Mouse (Mus musculus) forebrain, embryonic 14.5 days (tissue): ENCODE results near the gene Tbx3. TPM values are rescaled to one million over a fixed set of nuclear protein-coding genes. Genes with fewer than 3 reads are reported as not detected.

Experiments
- ATAC-seq: fragments of 200-750 bp; cut with Nextera tagmentation; 2 replicates; pipeline ENCODE4 v1.8.0; 2017; ENCODE audit warnings: mild to moderate bottlenecking, moderate library complexity
- DNase-seq: peaks from one replicate; pipeline ENCODE4 v3.0.0-alpha.2; 2015; ENCODE audit warnings: low spot score
- H3K27ac ChIP-seq: fragments of 300-500 bp; sonication (generic); 2 replicates; pipeline ENCODE4 v1.5.1; 2014; ENCODE audit warnings: low read depth, mild to moderate bottlenecking, control low read depth, low read length, moderate library complexity
- H3K27me3 ChIP-seq: fragments of 300-500 bp; sonication (generic); replicated peaks from 2 replicates; pipeline ENCODE4 v1.6.1; 2014; ENCODE audit warnings: low read length, control low read depth, mixed read lengths; ENCODE audit not compliant: control insufficient read depth, insufficient read depth
- H3K36me3 ChIP-seq: fragments of 300-500 bp; sonication (generic); 2 replicates; pipeline ENCODE4 v1.6.1; 2014; ENCODE audit warnings: low read length, control low read depth; ENCODE audit not compliant: control insufficient read depth, insufficient read depth
- H3K4me1 ChIP-seq: fragments of 300-500 bp; sonication (generic); 2 replicates; pipeline ENCODE4 v1.6.1; 2014; ENCODE audit warnings: antibody characterized with exemption, low read length, control low read depth; ENCODE audit not compliant: control insufficient read depth, insufficient read depth
- H3K4me2 ChIP-seq: fragments of 300-500 bp; sonication (generic); 2 replicates; pipeline ENCODE4 v1.6.1; 2014; ENCODE audit warnings: mild to moderate bottlenecking, control low read depth, low read length
- H3K4me3 ChIP-seq: fragments of 300-500 bp; sonication (generic); 2 replicates; pipeline ENCODE4 v1.5.1; 2014; ENCODE audit warnings: low read depth, low read length, control low read depth
- H3K9ac ChIP-seq: fragments of 300-500 bp; sonication (generic); 2 replicates; pipeline ENCODE4 v1.6.1; 2014; ENCODE audit warnings: mild to moderate bottlenecking, low read length, control low read depth, moderate library complexity
- H3K9me3 ChIP-seq: fragments of 300-500 bp; sonication (generic); replicated peaks from 2 replicates; pipeline ENCODE4 v1.6.1; 2016; ENCODE audit warnings: low read length, control low read depth, mixed read lengths; ENCODE audit not compliant: control insufficient read depth
- WGBS: fragments of 180-500 bp; shearing (Covaris S2); extraction: QIAGEN DNeasy Blood & Tissue Kit; methylation state at CpG from one replicate; pipeline ENCODE4 v1.1.7; 2014; 5-methylcytosine and 5-hydroxymethylcytosine counted together
- polyA plus RNA-seq: library from polyadenylated mRNA; unstranded; fragments of >200 nt; fragmentation: Nextera tagmentation; extraction: Ambion mirVana; gene quantifications from 2 replicates; pipeline ENCODE4 v1.2.1, GENCODE M21; 2014

The Tbx3 gene
- polyA plus RNA-seq, 1 experiment from 2014 or later: 1.7 TPM

DNA sequence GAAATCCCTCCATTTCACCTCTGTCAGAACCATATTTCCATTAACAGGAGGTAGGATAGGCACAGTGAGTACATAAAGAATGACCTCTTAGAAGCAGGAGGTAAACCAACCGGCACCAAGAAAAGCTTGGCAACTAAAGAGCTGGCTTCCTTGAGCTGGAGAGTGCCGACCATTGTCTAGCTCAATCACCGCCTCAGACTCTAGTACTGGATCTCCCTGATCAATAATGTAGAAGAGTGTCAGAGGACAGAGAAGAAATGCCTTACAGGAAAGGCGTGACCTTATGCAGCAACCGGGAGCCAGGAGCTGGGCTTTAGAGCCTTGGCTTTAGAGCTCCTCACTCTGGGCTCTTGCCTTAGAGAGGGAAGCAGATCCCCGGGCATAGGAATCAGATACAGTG lies 4.7 kb upstream of the Tbx3 start:
- Histone ChIP-seq H3K27ac (no peak overlapping the region), H3K4me2 (no peak overlapping the region), H3K27me3 (peaks cover 91% of the 10 kb centered on the region), H3K9ac (no peak overlapping the region), H3K4me3 (no peak overlapping the region), H3K4me1 (peaks cover 6% of the 10 kb centered on the region; the same call in 1 of the 2 replicates), H3K9me3 (no peaks in the 10 kb centered on the region), H3K36me3 (no peaks in the 10 kb centered on the region)
- ATAC-seq (no peak), DNase-seq (no peak)
- WGBS: 1% methylated on average over 6 of the region's 6 CpGs

DNA sequence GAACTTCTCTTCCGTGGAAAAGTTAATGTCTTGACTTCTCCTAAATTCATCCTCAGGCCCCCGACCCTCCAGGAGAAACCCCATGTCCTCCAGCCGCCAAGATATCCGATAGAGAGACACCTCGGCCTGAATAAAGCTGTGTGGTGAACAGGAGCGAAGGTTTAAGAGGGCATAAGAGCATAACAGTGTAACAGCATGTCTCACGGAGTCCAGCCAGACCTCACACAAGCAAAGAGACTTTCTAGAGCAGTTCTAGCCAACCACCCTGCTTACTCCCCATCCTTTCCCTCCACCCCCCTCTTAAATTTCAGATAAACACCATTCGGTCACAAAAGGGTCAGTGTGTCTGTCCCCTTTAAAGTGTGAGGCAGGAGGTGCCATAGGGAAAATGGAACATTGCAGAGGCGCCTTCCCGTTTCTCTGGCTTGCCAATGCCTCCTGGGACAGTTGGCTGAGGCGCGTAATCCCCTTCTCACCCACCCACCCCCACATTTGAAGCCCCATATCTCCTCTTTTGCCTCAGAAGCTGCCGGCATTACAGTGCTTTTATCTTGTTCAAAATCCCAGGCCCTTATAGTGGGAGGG lies 3.0 kb upstream of the Tbx3 start:
- H3K27ac ChIP-seq: no peak overlapping the region
- no peaks in the 10 kb centered on the region for H3K9me3 ChIP-seq
- peaks cover 6% of the 10 kb centered on the region; the same call in 1 of the 2 replicates for H3K4me1 ChIP-seq
- DNase-seq (no peak), ATAC-seq (no peak)
- H3K4me3 ChIP-seq: no peak overlapping the region
- no peak overlapping the region for H3K9ac ChIP-seq
- H3K36me3 ChIP-seq: no peaks in the 10 kb centered on the region
- H3K27me3 ChIP-seq: peaks cover 91% of the 10 kb centered on the region
- no peak overlapping the region for H3K4me2 ChIP-seq
- under 1% methylated on average over 13 of the region's 13 CpGs for WGBS

DNA sequence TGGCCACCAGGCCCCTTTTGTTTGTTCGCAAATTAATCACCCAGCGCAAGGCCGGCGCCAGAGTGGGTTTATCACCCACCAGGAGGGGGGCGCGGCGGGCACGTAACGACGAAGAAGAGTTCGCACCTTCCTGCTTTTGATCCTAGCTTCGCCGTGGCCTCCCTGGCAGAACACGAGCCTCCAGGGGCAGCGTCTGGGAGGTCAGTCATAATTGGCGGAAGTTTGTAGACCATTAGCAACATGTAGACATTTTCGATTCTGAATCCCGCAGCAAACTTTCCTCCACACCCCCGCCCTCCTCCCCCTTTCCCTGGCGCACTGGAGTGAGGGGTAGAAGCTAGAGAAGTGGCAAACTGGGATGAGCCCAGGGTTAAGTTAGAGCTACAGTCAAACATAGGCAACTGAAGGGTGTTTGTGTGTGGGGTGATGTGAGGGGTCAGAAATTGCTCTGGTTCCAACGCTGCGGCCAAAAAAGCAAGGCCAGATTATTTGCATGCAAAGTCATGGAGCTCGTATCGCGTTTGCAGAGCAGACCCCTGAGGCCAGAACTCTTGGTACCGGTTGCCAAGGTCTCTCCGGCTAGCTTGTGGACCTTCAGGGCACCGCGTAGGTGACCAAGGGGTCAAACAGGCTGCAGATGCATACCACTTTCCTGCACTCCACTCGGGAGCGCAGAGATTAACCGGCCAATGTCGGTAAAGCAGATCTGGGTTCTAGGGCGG lies 2.1 kb upstream of the Tbx3 start:
- H3K27me3 ChIP-seq: peaks cover 94% of the 10 kb centered on the region
- ATAC-seq: no peak
- H3K27ac ChIP-seq: no peak overlapping the region
- H3K36me3 ChIP-seq: no peaks in the 10 kb centered on the region
- no peak overlapping the region for H3K4me2 ChIP-seq
- DNase-seq: no peak
- H3K9ac ChIP-seq: no peak overlapping the region
- H3K4me3 ChIP-seq: no peak overlapping the region
- peaks cover 6% of the 10 kb centered on the region; the same call in 1 of the 2 replicates for H3K4me1 ChIP-seq
- H3K9me3 ChIP-seq: no peaks in the 10 kb centered on the region
- under 1% methylated on average over 34 of the region's 34 CpGs for WGBS

DNA sequence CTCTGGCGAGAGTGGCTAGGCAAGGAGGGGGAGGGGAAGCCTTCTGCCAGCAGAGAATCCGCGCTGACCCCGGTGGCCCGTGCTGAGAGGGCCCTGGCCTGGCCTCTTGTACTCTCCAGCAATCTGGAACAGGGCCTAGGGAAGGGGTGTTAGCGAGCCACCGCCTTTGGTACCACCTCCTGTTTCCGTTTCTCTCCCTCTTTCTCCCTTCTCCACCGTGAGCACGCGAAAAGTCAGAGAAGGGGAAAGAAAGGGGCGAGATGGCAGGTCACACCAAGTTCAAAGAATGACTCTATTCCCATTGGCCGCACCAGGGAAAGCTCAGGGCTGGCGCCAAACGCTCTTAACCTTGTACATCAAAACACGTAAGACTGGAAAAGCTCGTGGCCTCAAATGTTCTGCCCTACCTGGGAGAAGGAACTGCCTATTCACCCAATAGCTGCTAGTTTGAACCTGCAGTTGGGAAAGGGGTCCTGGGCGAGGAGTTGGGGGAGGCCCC lies 1.5 kb upstream of the Tbx3 start:
- Histone ChIP-seq H3K9me3 (no peaks in the 10 kb centered on the region), H3K4me2 (no peak overlapping the region), H3K4me1 (peaks cover 6% of the 10 kb centered on the region; the same call in 1 of the 2 replicates), H3K27ac (no peak overlapping the region), H3K36me3 (no peaks in the 10 kb centered on the region), H3K4me3 (no peak overlapping the region), H3K27me3 (peaks cover 94% of the 10 kb centered on the region), H3K9ac (no peak overlapping the region)
- ATAC-seq: no peak
- DNase-seq: no peak
- 2% methylated on average over 18 of the region's 18 CpGs for WGBS

DNA sequence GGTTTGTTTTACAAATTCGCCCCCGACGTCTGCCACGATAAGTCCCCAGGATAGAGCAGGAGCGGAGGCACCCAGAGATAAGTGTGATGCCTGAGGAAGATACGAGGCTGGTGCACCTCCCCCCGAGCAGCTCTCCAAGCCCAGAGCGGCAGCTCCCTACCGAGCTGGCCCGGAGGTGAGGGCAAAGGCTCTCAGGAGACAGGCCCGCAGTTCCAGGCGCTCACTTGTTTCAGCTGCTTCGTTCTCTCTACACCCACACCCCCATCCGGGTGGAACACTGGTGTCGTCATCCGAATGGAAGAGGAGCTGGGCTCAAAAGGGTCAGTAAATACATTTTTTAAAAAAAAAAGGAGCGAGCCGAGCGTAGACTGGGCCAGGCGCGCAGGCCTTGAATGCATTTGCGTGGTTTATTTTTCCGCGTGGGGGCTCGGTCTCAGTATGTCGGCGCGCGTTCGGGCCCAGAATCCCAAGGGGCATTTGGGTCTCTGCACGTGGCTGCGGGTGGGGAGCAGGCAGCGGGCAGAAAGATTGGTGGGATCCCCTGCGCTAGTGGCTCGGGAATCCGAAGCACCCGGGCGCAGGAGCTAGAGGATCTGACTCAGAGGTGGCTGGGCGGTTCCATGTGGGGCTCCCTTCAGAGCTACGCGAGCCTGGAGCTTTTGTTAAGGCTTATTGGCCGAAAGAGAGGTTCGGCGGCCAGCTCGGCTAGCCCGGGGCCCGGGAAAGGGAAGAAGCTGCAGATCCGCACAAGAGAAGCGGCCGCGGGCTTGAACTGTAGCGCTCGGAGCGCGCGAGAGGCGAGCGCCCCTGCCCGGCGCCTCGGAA lies 516 bp upstream of the Tbx3 start:
- ATAC-seq: no peak; the same call in 1 of the 2 replicates
- WGBS: under 1% methylated on average over 61 of the region's 61 CpGs
- peak overlapping the region; percentile 22 for H3K4me3 ChIP-seq

DNA sequence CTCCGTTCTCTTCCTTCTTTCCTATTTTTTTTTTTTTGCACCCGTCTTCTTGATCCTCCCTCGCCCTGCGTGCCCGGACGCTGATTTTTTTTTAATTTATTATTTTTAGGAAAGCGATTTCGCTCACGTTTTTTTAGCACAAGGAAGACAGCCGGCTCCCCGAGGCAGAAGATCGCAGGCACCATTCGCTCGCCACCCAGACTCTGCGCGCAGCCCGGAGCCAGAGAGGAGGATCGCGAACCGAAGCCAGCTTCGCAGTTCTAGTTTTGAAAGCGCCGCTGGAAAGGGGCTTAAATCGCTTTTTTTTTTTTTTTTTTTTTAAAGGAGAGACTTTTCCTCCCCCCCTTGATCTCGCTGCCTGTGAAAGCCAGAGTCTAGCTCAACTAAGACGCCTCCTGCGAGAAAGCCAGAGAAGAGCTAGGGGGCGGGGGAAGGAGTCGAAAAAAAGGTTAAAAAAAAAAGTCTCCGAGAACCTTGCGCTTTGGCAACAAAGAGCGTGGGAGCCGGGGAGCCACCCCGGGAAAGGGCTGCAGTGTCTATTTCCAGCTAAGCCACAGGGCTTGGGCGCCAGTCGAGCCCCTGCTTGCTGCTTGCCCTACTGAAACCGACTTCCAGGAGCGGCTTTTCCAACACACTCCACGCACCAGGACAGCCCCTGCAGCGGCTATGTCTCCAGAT lies 794 bp downstream of the Tbx3 start:
- Histone ChIP-seq H3K9ac (no peak overlapping the region), H3K4me3 (peak overlapping the region; percentile 22), H3K9me3 (no peaks in the 10 kb centered on the region), H3K4me2 (peak overlapping the region; percentile 49), H3K27me3 (peaks cover 95% of the 10 kb centered on the region), H3K36me3 (no peaks in the 10 kb centered on the region), H3K4me1 (peaks cover 6% of the 10 kb centered on the region; the same call in 1 of the 2 replicates), H3K27ac (no peak overlapping the region)
- under 1% methylated on average over 40 of the region's 40 CpGs for WGBS
- no peak for ATAC-seq
- DNase-seq: no peak

More for the DNA sequence above, 516 bp upstream of the Tbx3 start:
- Histone ChIP-seq H3K4me1 (peaks cover 6% of the 10 kb centered on the region; the same call in 1 of the 2 replicates), H3K4me2 (peak overlapping the region; percentile 49), H3K27me3 (peaks cover 94% of the 10 kb centered on the region), H3K27ac (no peak overlapping the region), H3K36me3 (no peaks in the 10 kb centered on the region), H3K9me3 (no peaks in the 10 kb centered on the region), H3K9ac (peak overlapping the region; percentile 53)
- DNase-seq: no peak

DNA sequence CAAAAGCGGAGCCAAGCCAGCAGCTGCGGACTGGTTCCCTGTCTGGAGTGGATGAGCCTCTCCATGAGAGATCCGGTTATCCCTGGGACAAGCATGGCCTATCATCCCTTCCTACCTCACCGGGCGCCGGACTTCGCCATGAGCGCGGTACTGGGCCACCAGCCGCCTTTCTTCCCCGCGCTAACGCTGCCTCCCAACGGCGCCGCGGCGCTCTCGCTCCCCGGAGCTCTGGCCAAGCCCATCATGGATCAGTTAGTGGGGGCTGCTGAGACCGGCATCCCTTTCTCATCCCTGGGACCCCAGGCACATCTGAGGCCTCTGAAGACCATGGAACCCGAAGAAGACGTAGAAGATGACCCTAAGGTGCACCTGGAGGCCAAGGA lies 1.5 kb downstream of the Tbx3 start:
- DNase-seq (no peak), ATAC-seq (no peak)
- Histone ChIP-seq H3K27me3 (peaks cover 95% of the 10 kb centered on the region), H3K36me3 (no peaks in the 10 kb centered on the region), H3K9me3 (no peaks in the 10 kb centered on the region), H3K4me3 (0 out of 2 replicates have a peak overlapping the region, but pooled peaks have one; percentile 22), H3K9ac (no peak overlapping the region), H3K4me2 (no peak overlapping the region), H3K27ac (no peak overlapping the region), H3K4me1 (peaks cover 6% of the 10 kb centered on the region; the same call in 1 of the 2 replicates)
- under 1% methylated on average over 23 of the region's 23 CpGs for WGBS

DNA sequence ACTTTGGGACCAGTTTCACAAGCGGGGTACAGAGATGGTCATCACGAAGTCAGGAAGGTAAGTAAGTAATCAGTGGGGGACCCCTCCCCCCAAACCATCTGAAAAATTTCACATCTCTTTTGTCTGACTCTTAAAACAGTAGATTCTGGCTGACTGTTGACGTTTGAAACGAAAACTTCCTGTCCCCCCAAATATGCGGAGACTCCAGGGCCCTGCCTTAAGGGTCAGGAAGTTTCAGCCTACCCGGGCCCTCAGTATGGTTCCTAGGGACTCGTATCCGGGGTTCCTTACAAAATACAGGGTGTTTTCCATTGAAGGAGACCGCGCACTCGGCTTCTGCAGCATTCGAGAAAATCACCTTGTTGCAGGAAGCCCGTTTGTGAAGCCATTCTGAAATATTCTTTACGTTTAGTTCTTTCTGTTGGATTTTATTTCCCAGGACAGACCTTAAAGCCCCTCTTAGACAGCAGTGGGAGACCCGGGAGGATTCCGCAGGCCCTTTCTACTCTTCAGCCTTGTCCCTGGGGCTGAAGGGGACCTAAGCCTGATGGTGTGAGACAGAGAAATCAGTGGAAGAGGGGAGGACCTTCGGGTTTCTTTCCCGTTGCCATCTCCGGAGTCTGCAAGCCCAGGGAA lies 2.0 kb downstream of the Tbx3 start:
- Histone ChIP-seq H3K4me2 (no peak overlapping the region), H3K9ac (no peak overlapping the region), H3K36me3 (no peaks in the 10 kb centered on the region), H3K9me3 (no peaks in the 10 kb centered on the region), H3K4me3 (no peak overlapping the region), H3K27ac (no peak overlapping the region), H3K4me1 (peaks cover 6% of the 10 kb centered on the region; the same call in 1 of the 2 replicates), H3K27me3 (peaks cover 95% of the 10 kb centered on the region)
- no peak for ATAC-seq
- 1% methylated on average over 19 of the region's 19 CpGs for WGBS
- no peak for DNase-seq
